Mouse (Mus musculus) small intestine, adult 2 months (tissue): ENCODE results near the gene Srd5a3.

Source experiments
- CTCF ChIP-seq: fragments of 200-500 bp; IDR thresholded peaks from 2 replicates; pipeline ENCODE4 v1.5.1; 2012; ENCODE audit warnings: low read depth, mild to moderate bottlenecking, control low read depth, inconsistent platforms, low read length, moderate library complexity, mixed read lengths; ENCODE audit not compliant: insufficient replicate concordance, insufficient read length; ENCODE audit errors: extremely low read depth
- POLR2A ChIP-seq: fragments of 200-500 bp; IDR thresholded peaks from 2 replicates; pipeline ENCODE4 v1.6.1; 2012; ENCODE audit warnings: low read depth, mild to moderate bottlenecking, control low read depth, inconsistent platforms, low read length, moderate library complexity

GRCm38 (mm10) chr5:76190609-76191008 is 50.5 kb downstream of the Srd5a3 start:
- TF ChIP-seq CTCF (no peak), POLR2A (no peak)
